Mouse (Mus musculus) liver, embryonic 13.5 days (tissue): ENCODE results near the gene Aldh9a1. TPM values are rescaled to one million over a fixed set of nuclear protein-coding genes. Genes with fewer than 3 reads are reported as not detected.

Experiments used
- ATAC-seq: fragments of 200-750 bp; cut with Nextera tagmentation; 2 replicates; pipeline ENCODE4 v1.8.0; 2017; ENCODE audit warnings: low read depth, mild to moderate bottlenecking, moderate number of reproducible peaks, moderate library complexity
- DNase-seq: peaks from one replicate; pipeline ENCODE4 v3.0.0; 2022
- H3K27ac ChIP-seq: fragments of 300-500 bp; sonication (generic); 2 replicates; pipeline ENCODE4 v1.5.1; 2015; ENCODE audit warnings: moderate library complexity, mild to moderate bottlenecking, inconsistent platforms
- H3K27me3 ChIP-seq: fragments of 300-500 bp; sonication (generic); 2 replicates; pipeline ENCODE4 v1.6.1; 2015; ENCODE audit warnings: mild to moderate bottlenecking, inconsistent platforms
- H3K36me3 ChIP-seq: fragments of 300-500 bp; sonication (generic); 2 replicates; pipeline ENCODE4 v1.6.1; 2015; ENCODE audit warnings: mild to moderate bottlenecking, inconsistent platforms
- H3K4me1 ChIP-seq: fragments of 300-500 bp; sonication (generic); replicated peaks from 2 replicates; pipeline ENCODE4 v1.6.1; 2015; ENCODE audit warnings: inconsistent platforms
- H3K4me2 ChIP-seq: fragments of 300-500 bp; sonication (generic); 2 replicates; pipeline ENCODE4 v1.6.1; 2015; ENCODE audit warnings: inconsistent platforms, mild to moderate bottlenecking, moderate library complexity
- H3K4me3 ChIP-seq: fragments of 300-500 bp; sonication (generic); replicated peaks from 2 replicates; pipeline ENCODE4 v1.5.1; 2015; ENCODE audit warnings: mild to moderate bottlenecking, inconsistent platforms
- H3K9ac ChIP-seq: fragments of 300-500 bp; sonication (generic); 2 replicates; pipeline ENCODE4 v1.6.1; 2015; ENCODE audit warnings: mild to moderate bottlenecking, inconsistent platforms
- H3K9me3 ChIP-seq: fragments of 300-500 bp; sonication (generic); replicated peaks from 2 replicates; pipeline ENCODE4 v1.6.1; 2016; ENCODE audit warnings: inconsistent platforms
- WGBS: fragments of 180-500 bp; shearing (Covaris S2); methylation state at CpG from one replicate; pipeline ENCODE4 v1.1.7; 2015; ENCODE audit not compliant: insufficient replicate concordance; 5-methylcytosine and 5-hydroxymethylcytosine counted together
- polyA plus RNA-seq: library from polyadenylated mRNA; unstranded; fragments of >200 nt; fragmentation: Nextera tagmentation; extraction: Ambion mirVana; gene quantifications from 2 replicates; pipeline ENCODE4 v1.2.1, GENCODE M21; 2015

The Aldh9a1 gene
- polyA plus RNA-seq = 85.4 and 92.0 TPM in 2 replicates

- DNase-seq = peak; percentile 89
- peak; percentile 96 for ATAC-seq
- peaks cover 30% of the 10 kb centered on the region for H3K36me3 ChIP-seq
- peak within 1 kb of the TSS; percentile 84 for H3K4me3 ChIP-seq
- H3K9me3 ChIP-seq = no peaks in the 10 kb centered on the region
- H3K4me2 ChIP-seq = peak within 1 kb of the TSS; percentile 97
- H3K9ac ChIP-seq = peak within 1 kb of the TSS; percentile 92
- H3K4me1 ChIP-seq = peaks cover 46% of the 10 kb centered on the region
- H3K27ac ChIP-seq = peak within 1 kb of the TSS; percentile 94
- under 1% methylated on average over 55 of the region's 55 CpGs for WGBS
- H3K27me3 ChIP-seq = no peaks in the 10 kb centered on the region
Measured at GRCm38 (mm10) chr1:167349815-167350596, at the start of gene Aldh9a1. Gene Aldh9a1, plus strand, starts transcription at chr1:167349991.

GRCm38 (mm10) chr1:167300122-167300521, 49.7 kb upstream of the Aldh9a1 start:
- Histone ChIP-seq H3K4me1 (peaks cover 3% of the 10 kb centered on the region; the same call in 1 of the 2 replicates), H3K4me2 (no peak overlapping the region), H3K27me3 (peaks cover 4% of the 10 kb centered on the region; the same call in 1 of the 2 replicates), H3K4me3 (no peak overlapping the region), H3K27ac (no peak overlapping the region), H3K36me3 (no peaks in the 10 kb centered on the region), H3K9me3 (no peaks in the 10 kb centered on the region), H3K9ac (no peak overlapping the region)
- ATAC-seq = no peak
- WGBS = 63% methylated on average over 2 of the region's 2 CpGs
- DNase-seq = no peak

GRCm38 (mm10) chr1:167305501-167306137, 44.2 kb upstream of the Aldh9a1 start:
- DNase-seq (no peak), ATAC-seq (no peak)
- H3K9me3 ChIP-seq = no peaks in the 10 kb centered on the region
- no peak overlapping the region for H3K4me3 ChIP-seq
- H3K4me1 ChIP-seq = peaks cover 39% of the 10 kb centered on the region
- H3K27me3 ChIP-seq = peaks cover 4% of the 10 kb centered on the region; the same call in 1 of the 2 replicates
- WGBS = 42% methylated on average over 7 of the region's 7 CpGs
- H3K27ac ChIP-seq = no peak overlapping the region
- no peak overlapping the region for H3K9ac ChIP-seq
- no peak overlapping the region for H3K4me2 ChIP-seq
- H3K36me3 ChIP-seq = peaks cover 2% of the 10 kb centered on the region

GRCm38 (mm10) chr1:167306451-167307240, 43.1 kb upstream of the Aldh9a1 start:
- peak overlapping the region; percentile 23; the same call in 1 of the 2 replicates for H3K4me3 ChIP-seq
- ATAC-seq (no peak), DNase-seq (peak; percentile 57)
- WGBS = 36% methylated on average over 5 of the region's 5 CpGs
- H3K27me3 ChIP-seq = peaks cover 4% of the 10 kb centered on the region; the same call in 1 of the 2 replicates
- peaks cover 4% of the 10 kb centered on the region for H3K36me3 ChIP-seq
- H3K4me1 ChIP-seq = peaks cover 40% of the 10 kb centered on the region
- peak overlapping the region; percentile 41 for H3K27ac ChIP-seq
- 0 out of 2 replicates have a peak overlapping the region, but pooled peaks have one; percentile 17 for H3K9ac ChIP-seq
- no peaks in the 10 kb centered on the region for H3K9me3 ChIP-seq
- peak overlapping the region; percentile 88 for H3K4me2 ChIP-seq

GRCm38 (mm10) chr1:167307674-167308073, 42.1 kb upstream of the Aldh9a1 start:
- Histone ChIP-seq H3K9me3 (no peaks in the 10 kb centered on the region), H3K4me1 (peaks cover 50% of the 10 kb centered on the region), H3K9ac (peak overlapping the region; percentile 98), H3K27ac (peak overlapping the region; percentile 92), H3K4me2 (peak overlapping the region; percentile 88), H3K27me3 (peaks cover 4% of the 10 kb centered on the region; the same call in 1 of the 2 replicates), H3K4me3 (peak overlapping the region; percentile 92), H3K36me3 (peaks cover 6% of the 10 kb centered on the region)
- ATAC-seq (no peak), DNase-seq (no peak)
- WGBS = 23% methylated on average over 11 of the region's 11 CpGs

GRCm38 (mm10) chr1:167308261-167309054, 41.3 kb upstream of the Aldh9a1 start, which contains the start of gene Tmco1:
Gene Tmco1, plus strand, starts transcription at chr1:167308378.
- Histone ChIP-seq H3K27me3 (peaks cover 2% of the 10 kb centered on the region; the same call in 1 of the 2 replicates), H3K4me1 (peaks cover 57% of the 10 kb centered on the region), H3K36me3 (peaks cover 14% of the 10 kb centered on the region), H3K9me3 (no peaks in the 10 kb centered on the region), H3K9ac (peak within 1 kb of the TSS; percentile 98), H3K27ac (peak within 1 kb of the TSS; percentile 92), H3K4me3 (peak within 1 kb of the TSS; percentile 92), H3K4me2 (peak within 1 kb of the TSS; percentile 88)
- ATAC-seq = peak; percentile 94
- under 1% methylated on average over 82 of the region's 82 CpGs for WGBS
- peak; percentile 95 for DNase-seq

- DNase-seq = no peak
- no peaks in the 10 kb centered on the region for H3K9me3 ChIP-seq
- peaks cover 35% of the 10 kb centered on the region for H3K36me3 ChIP-seq
- H3K4me2 ChIP-seq = no peak overlapping the region
- H3K9ac ChIP-seq = no peak overlapping the region
- no peaks in the 10 kb centered on the region for H3K27me3 ChIP-seq
- peaks cover 36% of the 10 kb centered on the region for H3K4me1 ChIP-seq
- H3K27ac ChIP-seq = no peak overlapping the region
- H3K4me3 ChIP-seq = no peak overlapping the region
- no peak for ATAC-seq
Measured at GRCm38 (mm10) chr1:167312367-167312766, 37.4 kb upstream of the Aldh9a1 start.

- H3K36me3 ChIP-seq = peaks cover 43% of the 10 kb centered on the region
- no peak overlapping the region for H3K4me2 ChIP-seq
- H3K9ac ChIP-seq = no peak overlapping the region
- H3K27ac ChIP-seq = no peak overlapping the region
- DNase-seq = no peak
- 77% methylated on average over 4 of the region's 4 CpGs for WGBS
- H3K4me1 ChIP-seq = peaks cover 32% of the 10 kb centered on the region
- H3K9me3 ChIP-seq = no peaks in the 10 kb centered on the region
- H3K27me3 ChIP-seq = no peaks in the 10 kb centered on the region
- no peak overlapping the region for H3K4me3 ChIP-seq
- ATAC-seq = no peak
Measured at GRCm38 (mm10) chr1:167313220-167313619, 36.6 kb upstream of the Aldh9a1 start.

GRCm38 (mm10) chr1:167321691-167322090, 28.1 kb upstream of the Aldh9a1 start:
- WGBS = 91% methylated on average over 6 of the region's 6 CpGs
- H3K9ac ChIP-seq = no peak overlapping the region
- no peak for ATAC-seq
- no peak for DNase-seq
- no peaks in the 10 kb centered on the region for H3K27me3 ChIP-seq
- H3K9me3 ChIP-seq = no peaks in the 10 kb centered on the region
- peaks cover 88% of the 10 kb centered on the region for H3K36me3 ChIP-seq
- no peaks in the 10 kb centered on the region for H3K4me1 ChIP-seq
- no peak overlapping the region for H3K4me3 ChIP-seq
- H3K4me2 ChIP-seq = no peak overlapping the region
- no peak overlapping the region for H3K27ac ChIP-seq

GRCm38 (mm10) chr1:167328776-167329175, 21.0 kb upstream of the Aldh9a1 start:
- DNase-seq = no peak
- 88% methylated on average over 6 of the region's 6 CpGs for WGBS
- H3K4me3 ChIP-seq = no peak overlapping the region
- no peaks in the 10 kb centered on the region for H3K4me1 ChIP-seq
- no peaks in the 10 kb centered on the region for H3K9me3 ChIP-seq
- peaks cover 77% of the 10 kb centered on the region for H3K36me3 ChIP-seq
- no peak overlapping the region for H3K27ac ChIP-seq
- H3K27me3 ChIP-seq = no peaks in the 10 kb centered on the region
- no peak for ATAC-seq
- H3K9ac ChIP-seq = no peak overlapping the region
- no peak overlapping the region for H3K4me2 ChIP-seq
